Mouse (Mus musculus) adrenal gland (tissue): ENCODE measurements around the gene Pld2.

Experiments
- intact Hi-C: fragments of 180-260 bp; cut with DNase I; formaldehyde crosslinking; loops from one replicate; pipeline ENCODE4 v1.15.1; 2025

The Pld2 gene

GRCm38 (mm10) chr11:70607611-70608010, 67.7 kb downstream of the Pld2 start:
- intact Hi-C loops = loop anchor here (5.0 to 10.0 kb wide), 2 partner anchors 75 to 173 kb away; partner anchors contain the start of genes Arrb2 and Gm40193
